Mouse (Mus musculus) MEL (cell line): Measurements from ENCODE around the gene Prkcz.

Experiments used
- CTCF ChIP-seq, 3 experiments: IDR thresholded peaks in 2 of 3; conservative IDR thresholded peaks in 1 of 3; 2 replicates each; pipeline ENCODE4 v1.5.1; 2011 to 2012; ENCODE audit warnings: low read length in 3 of 3, low read depth in 2 of 3, mild to moderate bottlenecking in 2 of 3, improper control_type of control experiment in 1 of 3, inconsistent platforms in 1 of 3, mixed read lengths in 1 of 3, moderate library complexity in 1 of 3; ENCODE audit not compliant: control insufficient read depth in 1 of 3, insufficient read depth in 1 of 3, poor library complexity in 1 of 3, severe bottlenecking in 1 of 3
- ETS1 ChIP-seq: IDR thresholded peaks from 2 replicates; pipeline ENCODE4 v1.6.1; 2012; ENCODE audit warnings: low read depth, mild to moderate bottlenecking, inconsistent platforms, low read length, improper control_type of control experiment, moderate library complexity
- HCFC1 ChIP-seq: IDR thresholded peaks from 2 replicates; pipeline ENCODE4 v1.6.1; 2012; ENCODE audit warnings: low read depth, mild to moderate bottlenecking, inconsistent platforms, low read length, improper control_type of control experiment, moderate library complexity
- KAT2A ChIP-seq: conservative IDR thresholded peaks from 2 replicates; pipeline ENCODE4 v1.6.1; 2012; ENCODE audit warnings: low read depth, low read length, improper control_type of control experiment, inconsistent platforms
- MXI1 ChIP-seq: IDR thresholded peaks from 2 replicates; pipeline ENCODE4 v1.6.1; 2011; ENCODE audit warnings: mild to moderate bottlenecking, low read depth, low read length, improper control_type of control experiment
- ZC3H11A ChIP-seq: IDR thresholded peaks from 2 replicates; pipeline ENCODE4 v1.6.1; 2012; ENCODE audit warnings: low read depth, mild to moderate bottlenecking, inconsistent platforms, low read length, improper control_type of control experiment

GRCm38 (mm10) chr4:155352581-155352980, 8.6 kb downstream of the Prkcz start:
- TF ChIP-seq ZC3H11A = no peak
- no peak for TF ChIP-seq CTCF (IDR thresholded peaks at IDR 0.05 in 2 of 3, conservative IDR thresholded peaks at IDR 0.05 in 1 of 3; ENCODE audit: control insufficient read depth in 1 of 3, insufficient read depth in 1 of 3, low read depth in 2 of 3, low read length in 3 of 3, poor library complexity in 1 of 3, severe bottlenecking in 1 of 3)
- no peak for TF ChIP-seq HCFC1
- no peak for TF ChIP-seq KAT2A
- TF ChIP-seq ETS1 = no peak
- no peak for TF ChIP-seq MXI1
